Mouse (Mus musculus): ENCODE measurements around the gene Cep70. TPM values are rescaled to one million over a fixed set of nuclear protein-coding genes. Genes with fewer than 3 reads are reported as not detected.

Gene Cep70
- polyA plus RNA-seq, 1 experiment from 2014 or later: 31.4 TPM

DNA sequence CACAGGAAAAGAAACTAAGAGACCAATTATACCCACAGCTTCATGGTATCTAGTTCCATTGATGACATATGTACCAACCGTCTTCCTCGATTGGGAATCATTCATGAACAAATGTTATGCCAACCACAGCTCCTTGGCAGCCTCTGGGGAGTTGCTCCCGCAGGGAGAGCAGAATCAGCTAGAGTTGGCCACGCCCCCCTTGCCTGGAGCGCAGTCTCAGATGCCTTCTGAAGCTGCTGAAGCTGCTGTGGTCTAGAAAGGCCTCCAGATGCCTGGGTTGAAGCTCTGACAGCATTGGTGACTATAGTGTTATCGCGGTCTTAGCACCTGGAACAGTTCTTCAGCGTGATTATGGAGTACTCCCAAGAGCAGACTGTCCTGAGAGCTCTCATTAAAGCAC, 5.1 kb downstream of the Cep70 start:
- WGBS: 62% methylated on average over 8 of the region's 8 CpGs
- H3K27ac ChIP-seq (ENCODE audit: low read depth): no peak overlapping the region
- no peak for ATAC-seq (ENCODE audit: insufficient read depth)
- H3K4me2 ChIP-seq: no peak overlapping the region
- no peak overlapping the region for H3K9ac ChIP-seq
- no peaks in the 10 kb centered on the region for H3K9me3 ChIP-seq (ENCODE audit: low read depth, low read length)
- H3K4me3 ChIP-seq (ENCODE audit: low read depth, low read length): no peak overlapping the region
- DNase-seq: peak; percentile 15
- TF ChIP-seq CTCF (IDR thresholded peaks at IDR 0.05; ENCODE audit: low read depth): no peak
- H3K4me1 ChIP-seq (ENCODE audit: insufficient read depth): no peaks in the 10 kb centered on the region
- H3K27me3 ChIP-seq (ENCODE audit: insufficient read depth, low read length): no peaks in the 10 kb centered on the region
- H3K36me3 ChIP-seq (ENCODE audit: insufficient read depth): 0 out of 2 replicates have a peak, but pooled peaks cover 4% of the 10 kb centered on the region

DNA sequence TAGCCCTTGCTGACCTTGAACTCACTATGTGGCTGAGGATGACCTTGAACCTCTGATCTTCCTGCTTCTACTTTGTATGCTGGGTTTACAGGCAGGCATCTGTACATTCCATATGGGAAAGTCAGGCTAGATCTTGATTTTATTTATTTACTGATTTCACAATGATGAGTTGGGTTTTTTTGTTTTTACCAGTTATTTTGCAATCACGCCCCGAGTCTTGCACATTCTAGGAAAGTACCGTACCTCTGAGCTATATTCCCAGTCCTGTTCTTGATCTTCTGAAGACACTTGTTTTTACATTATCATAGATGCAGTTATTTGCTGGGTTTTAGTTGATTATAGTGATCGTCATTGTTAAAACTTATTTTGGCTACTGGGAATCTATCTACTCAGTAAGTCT, 5.7 kb downstream of the Cep70 start:
- H3K27me3 ChIP-seq (ENCODE audit: insufficient read depth, low read length): no peaks in the 10 kb centered on the region
- no peak overlapping the region for H3K4me2 ChIP-seq
- H3K36me3 ChIP-seq (ENCODE audit: insufficient read depth): 0 out of 2 replicates have a peak, but pooled peaks cover 4% of the 10 kb centered on the region
- no peak overlapping the region for H3K4me3 ChIP-seq (ENCODE audit: low read depth, low read length)
- TF ChIP-seq CTCF (IDR thresholded peaks at IDR 0.05; ENCODE audit: low read depth): no peak
- no peak for DNase-seq
- H3K27ac ChIP-seq (ENCODE audit: low read depth): no peak overlapping the region
- no peak for ATAC-seq (ENCODE audit: insufficient read depth)
- no peak overlapping the region for H3K9ac ChIP-seq
- no peaks in the 10 kb centered on the region for H3K9me3 ChIP-seq (ENCODE audit: low read depth, low read length)
- WGBS: 92% methylated on average over 4 of the region's 4 CpGs
- H3K4me1 ChIP-seq (ENCODE audit: insufficient read depth): no peaks in the 10 kb centered on the region

DNA sequence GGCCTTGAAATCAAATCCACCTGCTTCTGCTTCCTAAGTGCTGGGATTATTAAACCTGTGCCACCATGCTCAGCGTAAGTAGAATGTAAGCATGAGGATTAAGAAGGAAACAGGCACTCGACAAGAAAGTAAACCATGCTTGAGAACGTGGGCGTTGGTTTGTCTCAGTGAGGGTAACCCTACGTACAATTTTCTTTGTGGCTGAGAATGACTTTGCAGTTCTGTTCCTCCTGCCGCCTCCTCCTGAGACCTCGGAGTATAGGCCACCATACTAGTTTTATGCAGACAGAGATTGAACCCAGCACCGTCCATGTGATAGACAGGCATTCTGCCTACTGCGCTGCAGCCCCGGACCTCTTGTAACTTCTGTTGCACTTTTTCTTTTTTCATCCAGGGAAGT, 10.7 kb downstream of the Cep70 start:
- Histone ChIP-seq H3K27me3 (ENCODE audit: insufficient read depth, low read length) (no peaks in the 10 kb centered on the region), H3K36me3 (ENCODE audit: insufficient read depth) (peaks cover 16% of the 10 kb centered on the region), H3K9ac (no peak overlapping the region), H3K4me2 (no peak overlapping the region), H3K27ac (ENCODE audit: low read depth) (no peak overlapping the region), H3K9me3 (ENCODE audit: low read depth, low read length) (no peaks in the 10 kb centered on the region), H3K4me1 (ENCODE audit: insufficient read depth) (no peaks in the 10 kb centered on the region), H3K4me3 (ENCODE audit: low read depth, low read length) (no peak overlapping the region)
- no peak for DNase-seq
- 82% methylated on average over 10 of the region's 10 CpGs for WGBS
- ATAC-seq (ENCODE audit: insufficient read depth): no peak
- TF ChIP-seq CTCF (IDR thresholded peaks at IDR 0.05; ENCODE audit: low read depth): no peak

DNA sequence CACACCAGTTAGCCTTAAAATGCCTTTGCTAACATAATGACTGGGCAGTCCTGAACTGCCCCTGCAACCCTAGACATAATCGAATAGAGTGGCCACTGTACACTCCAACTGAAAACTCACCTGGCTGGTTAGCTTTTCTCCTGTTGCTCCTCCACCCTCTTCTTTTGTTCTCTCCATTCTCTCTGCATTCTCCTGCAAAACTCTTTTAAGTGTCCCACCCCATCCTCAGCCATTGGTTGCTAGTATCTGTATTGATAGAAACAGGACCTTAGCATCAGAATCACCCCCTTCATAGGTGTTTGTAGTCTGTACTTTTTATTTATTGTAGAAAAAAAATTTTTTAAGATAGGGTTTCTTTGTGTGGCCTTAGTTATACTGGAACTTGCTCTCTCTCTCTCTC, 13.0 kb downstream of the Cep70 start:
- Histone ChIP-seq H3K4me1 (ENCODE audit: insufficient read depth) (no peaks in the 10 kb centered on the region), H3K27me3 (ENCODE audit: insufficient read depth, low read length) (no peaks in the 10 kb centered on the region), H3K27ac (ENCODE audit: low read depth) (no peak overlapping the region), H3K4me2 (no peak overlapping the region), H3K9ac (no peak overlapping the region), H3K4me3 (ENCODE audit: low read depth, low read length) (no peak overlapping the region), H3K9me3 (ENCODE audit: low read depth, low read length) (no peaks in the 10 kb centered on the region), H3K36me3 (ENCODE audit: insufficient read depth) (peaks cover 16% of the 10 kb centered on the region)
- ATAC-seq (ENCODE audit: insufficient read depth): no peak
- no peak for DNase-seq
- TF ChIP-seq CTCF (IDR thresholded peaks at IDR 0.05; ENCODE audit: low read depth): no peak
- 77% methylated on average over 1 of the region's 1 CpGs for WGBS

DNA sequence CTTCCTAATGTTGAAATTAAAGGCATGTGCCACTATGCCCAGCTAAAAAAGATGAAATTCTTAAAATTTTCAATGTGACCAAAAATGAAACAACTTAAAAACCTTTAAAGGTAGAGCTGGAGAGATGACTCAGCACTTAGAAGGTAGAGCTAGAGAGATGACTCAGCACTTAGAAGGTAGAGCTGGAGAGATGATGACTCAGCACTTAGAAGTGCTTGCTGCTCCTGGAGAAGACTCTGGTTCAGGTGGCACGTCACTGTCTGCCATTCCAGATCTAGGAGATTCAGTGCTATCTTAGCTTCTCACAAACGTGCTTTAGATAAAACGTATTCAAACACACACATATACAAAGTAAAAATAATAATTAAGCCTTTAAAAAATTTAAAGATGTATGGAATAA, 13.7 kb downstream of the Cep70 start:
- no peak for DNase-seq
- Histone ChIP-seq H3K36me3 (ENCODE audit: insufficient read depth) (peaks cover 16% of the 10 kb centered on the region), H3K9ac (no peak overlapping the region), H3K9me3 (ENCODE audit: low read depth, low read length) (no peaks in the 10 kb centered on the region), H3K27ac (ENCODE audit: low read depth) (no peak overlapping the region), H3K27me3 (ENCODE audit: insufficient read depth, low read length) (no peaks in the 10 kb centered on the region), H3K4me2 (no peak overlapping the region), H3K4me3 (ENCODE audit: low read depth, low read length) (no peak overlapping the region), H3K4me1 (ENCODE audit: insufficient read depth) (no peaks in the 10 kb centered on the region)
- ATAC-seq (ENCODE audit: insufficient read depth): no peak
- TF ChIP-seq CTCF (IDR thresholded peaks at IDR 0.05; ENCODE audit: low read depth): no peak
- WGBS: 92% methylated on average over 3 of the region's 3 CpGs

DNA sequence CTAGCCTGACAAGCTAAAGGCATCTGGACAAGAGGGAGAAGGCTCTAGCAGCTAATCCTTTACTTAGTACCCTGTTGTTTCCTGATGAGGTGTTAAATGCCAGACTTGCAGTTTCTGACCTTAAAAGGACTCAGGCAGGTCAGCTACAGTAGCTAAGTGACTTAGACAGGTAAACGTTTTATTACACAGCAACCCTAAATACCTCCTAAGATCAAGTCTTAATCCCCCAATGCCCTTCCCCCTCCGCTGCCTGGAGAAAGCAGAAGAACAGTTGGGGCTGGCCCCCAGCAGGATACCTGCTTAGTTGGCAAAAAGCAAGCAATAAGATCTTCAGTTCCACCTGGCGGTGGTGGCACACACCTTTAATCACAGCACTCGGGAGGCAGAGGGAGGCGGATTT, 15.7 kb downstream of the Cep70 start:
- H3K4me2 ChIP-seq: no peak overlapping the region
- DNase-seq: no peak
- H3K9me3 ChIP-seq (ENCODE audit: low read depth, low read length): no peaks in the 10 kb centered on the region
- H3K27ac ChIP-seq (ENCODE audit: low read depth): no peak overlapping the region
- 74% methylated on average over 5 of the region's 5 CpGs for whole genome bisulfite sequencing
- no peak for ATAC-seq (ENCODE audit: insufficient read depth)
- H3K27me3 ChIP-seq (ENCODE audit: insufficient read depth, low read length): no peaks in the 10 kb centered on the region
- no peaks in the 10 kb centered on the region for H3K4me1 ChIP-seq (ENCODE audit: insufficient read depth)
- no peak overlapping the region for H3K4me3 ChIP-seq (ENCODE audit: low read depth, low read length)
- H3K9ac ChIP-seq: no peak overlapping the region
- H3K36me3 ChIP-seq (ENCODE audit: insufficient read depth): peaks cover 26% of the 10 kb centered on the region
- TF ChIP-seq CTCF (IDR thresholded peaks at IDR 0.05; ENCODE audit: low read depth): no peak

DNA sequence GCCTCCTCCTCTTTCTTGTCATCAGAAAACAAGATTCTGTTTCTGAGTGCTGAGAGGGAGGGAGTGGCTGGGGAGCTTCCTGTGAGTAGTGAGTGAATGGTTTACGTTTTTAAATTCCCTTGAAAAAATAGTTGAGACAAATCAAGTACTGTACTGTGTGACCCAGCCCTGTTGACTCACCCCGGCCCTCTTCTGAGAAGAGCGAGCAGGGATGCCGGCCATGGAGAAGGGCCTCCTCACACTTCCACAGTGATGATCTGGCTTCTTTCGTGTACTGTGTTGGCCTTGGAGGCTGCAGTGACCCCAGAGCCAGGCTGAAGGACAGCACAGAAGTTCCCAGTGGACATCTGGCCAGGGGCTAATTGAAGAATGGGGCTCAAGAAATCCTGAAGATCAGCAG, 61.1 kb downstream of the Cep70 start:
- no peaks in the 10 kb centered on the region for H3K27me3 ChIP-seq (ENCODE audit: insufficient read depth, low read length)
- no peak for ATAC-seq (ENCODE audit: insufficient read depth)
- H3K4me2 ChIP-seq: no peak overlapping the region
- no peak overlapping the region for H3K9ac ChIP-seq
- peaks cover 14% of the 10 kb centered on the region for H3K36me3 ChIP-seq (ENCODE audit: insufficient read depth)
- no peak for DNase-seq
- no peaks in the 10 kb centered on the region for H3K9me3 ChIP-seq (ENCODE audit: low read depth, low read length)
- H3K27ac ChIP-seq (ENCODE audit: low read depth): no peak overlapping the region
- 81% methylated on average over 5 of the region's 5 CpGs for WGBS
- H3K4me3 ChIP-seq (ENCODE audit: low read depth, low read length): no peak overlapping the region
- no peak for TF ChIP-seq CTCF (IDR thresholded peaks at IDR 0.05; ENCODE audit: low read depth)
- H3K4me1 ChIP-seq (ENCODE audit: insufficient read depth): no peaks in the 10 kb centered on the region

DNA sequence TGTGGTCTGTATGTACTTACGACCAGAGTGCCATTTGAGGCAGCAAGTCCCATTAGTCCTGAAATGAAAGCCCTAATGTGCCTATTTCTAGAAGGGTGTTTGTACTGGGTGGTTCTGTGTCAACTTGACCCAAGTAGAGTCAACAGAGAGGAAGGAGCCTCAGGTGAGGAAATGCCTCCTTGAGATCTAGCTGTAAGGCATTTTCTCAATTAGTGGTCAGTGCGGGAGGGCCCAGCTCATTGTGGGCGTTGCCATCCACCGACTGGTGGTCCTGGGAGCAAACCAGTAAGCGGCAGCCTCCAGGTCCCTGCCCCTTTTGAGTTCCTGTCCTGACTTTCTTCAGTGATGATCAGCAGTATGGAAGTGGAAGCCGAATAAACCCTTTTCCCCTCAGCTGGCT, 63.1 kb downstream of the Cep70 start:
- WGBS: 70% methylated on average over 6 of the region's 6 CpGs
- DNase-seq: no peak
- TF ChIP-seq CTCF (IDR thresholded peaks at IDR 0.05; ENCODE audit: low read depth): no peak

More for the DNA sequence above, 63.1 kb downstream of the Cep70 start:
- peaks cover 12% of the 10 kb centered on the region for H3K36me3 ChIP-seq (ENCODE audit: insufficient read depth)
- H3K9me3 ChIP-seq (ENCODE audit: low read depth, low read length): no peaks in the 10 kb centered on the region
- H3K4me3 ChIP-seq (ENCODE audit: low read depth, low read length): no peak overlapping the region
- no peak for ATAC-seq (ENCODE audit: insufficient read depth)
- H3K9ac ChIP-seq: no peak overlapping the region
- H3K4me1 ChIP-seq (ENCODE audit: insufficient read depth): no peaks in the 10 kb centered on the region
- H3K4me2 ChIP-seq: no peak overlapping the region
- H3K27ac ChIP-seq (ENCODE audit: low read depth): no peak overlapping the region
- H3K27me3 ChIP-seq (ENCODE audit: insufficient read depth, low read length): no peaks in the 10 kb centered on the region
